Mouse (Mus musculus): ENCODE data around the gene Fam219a. TPM values are rescaled to one million over a fixed set of nuclear protein-coding genes. Genes with fewer than 3 reads are reported as not detected.

Gene Fam219a
- total RNA-seq (2023): 10 to 100 TPM; 20.7 to 23.3 TPM

DNA sequence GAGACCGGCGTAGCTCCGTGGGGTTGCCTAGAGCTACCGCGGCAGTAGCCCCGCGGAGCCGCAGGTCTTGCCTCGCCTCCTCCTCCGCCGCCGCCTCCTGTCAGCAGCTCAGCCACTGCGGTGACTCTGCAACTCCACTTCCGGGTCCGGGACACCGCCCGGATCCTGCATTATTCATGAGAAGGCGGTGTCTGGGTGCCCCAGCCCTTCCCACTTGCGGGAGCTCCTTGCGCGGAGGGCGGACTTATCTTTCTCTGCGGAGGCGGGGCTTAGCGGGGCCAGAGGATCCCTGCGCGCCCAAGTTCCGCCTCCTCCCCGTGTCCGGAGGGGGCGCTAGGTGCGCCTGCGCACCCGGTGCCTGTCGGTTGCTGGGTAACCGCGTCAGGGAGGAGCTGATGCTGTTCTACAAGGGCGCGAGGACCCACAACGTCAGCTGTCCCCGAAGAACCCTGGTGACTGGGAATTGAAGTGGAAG is at the start of gene Fam219a, which contains the start of gene Dnaic1:
Fam219a (minus strand) TSS at position 128 of the 475 bp plus-strand sequence.
Dnaic1 (plus strand) TSS at position 365 of the 475 bp plus-strand sequence.

DNA sequence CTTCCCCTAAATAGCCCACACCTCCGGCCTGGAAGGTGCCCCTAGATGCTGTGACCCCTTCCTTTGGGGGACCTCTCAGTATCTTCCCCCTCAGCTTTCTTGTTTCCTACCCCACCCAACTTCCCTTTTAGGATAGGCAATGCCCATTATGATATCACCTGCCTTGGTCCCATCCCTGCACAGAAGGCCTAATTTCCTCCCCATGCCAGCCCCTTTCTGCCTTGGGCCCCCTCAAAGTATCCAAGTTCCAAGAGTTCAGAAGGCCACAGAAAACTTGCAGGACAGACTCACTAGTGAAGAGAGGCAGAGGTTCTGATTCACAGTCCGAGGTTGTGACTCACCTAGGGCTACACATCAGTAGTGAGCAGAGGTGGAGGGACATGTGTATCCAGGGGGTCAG is 52.1 kb downstream of the Fam219a start, which contains the start of gene 1110017D15Rik:
1110017D15Rik (minus strand) TSS at position 101 of the 400 bp plus-strand sequence.

DNA sequence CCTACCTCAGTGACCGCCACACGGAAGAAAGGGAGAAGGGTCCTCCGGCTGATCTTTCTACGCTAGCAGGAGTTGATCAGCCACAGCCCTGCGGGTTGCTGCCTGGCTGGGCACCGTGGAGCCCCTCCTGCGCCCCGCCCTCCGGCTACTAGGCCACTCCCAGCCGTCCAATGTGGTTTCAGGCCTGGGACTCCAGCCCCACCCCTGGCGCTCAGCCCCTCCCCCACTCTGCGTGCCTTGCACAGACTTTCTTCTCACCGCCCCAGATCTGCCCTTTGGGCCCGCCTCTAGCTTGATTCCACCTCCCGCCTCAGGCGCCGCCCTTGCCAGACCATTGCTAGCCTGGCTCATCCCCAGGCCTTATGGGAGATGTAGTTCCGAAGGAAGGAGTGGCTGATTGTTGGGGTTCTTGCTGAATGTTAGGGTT is 66.3 kb downstream of the Fam219a start, which contains the start of gene AI464131:
AI464131 (minus strand) TSS at position 91 of the 427 bp plus-strand sequence.

Other genes with a start within 250 kb of the Fam219a start
- gene Ubap1, start 220.5 kb downstream of the Fam219a start, total RNA-seq (2023): 10 to 100 TPM; 58.7 to 75.0 TPM
- gene Kif24, start 104.7 kb downstream of the Fam219a start, total RNA-seq (2023): 1 to 10 TPM; 8.9 TPM
- gene Nudt2, start 104.4 kb downstream of the Fam219a start, total RNA-seq (2023): 1 to 10 TPM; 3.6 to 6.1 TPM
- not detected for gene AI464131, start 66.5 kb downstream of the Fam219a start, total RNA-seq (2023)
- gene 1110017D15Rik, start 52.2 kb downstream of the Fam219a start, total RNA-seq (2023): not detected
- gene Dnaic1, start 237 bp upstream of the Fam219a start, total RNA-seq (2023): not detected
- not detected for gene Enho, start 70.8 kb upstream of the Fam219a start, total RNA-seq (2023)
- gene Cntfr, start 127.6 kb upstream of the Fam219a start, total RNA-seq (2023): not detected
- 1 to 10 TPM; 5.4 TPM for gene Il11ra1, start 130.5 kb upstream of the Fam219a start, total RNA-seq (2023)
- 10 to 100 TPM; 19.5 to 27.9 TPM for gene Rpp25l, start 144.0 kb upstream of the Fam219a start, total RNA-seq (2023)
- 10 to 100 TPM; 66.2 to 72.3 TPM for gene Dctn3, start 153.6 kb upstream of the Fam219a start, total RNA-seq (2023)
- not detected for gene Arid3c, start 161.6 kb upstream of the Fam219a start, total RNA-seq (2023)
- 10 to 100 TPM; 26.2 to 27.0 TPM for gene Galt, start 185.7 kb upstream of the Fam219a start, total RNA-seq (2023)
- gene Sigmar1, start 186.6 kb upstream of the Fam219a start, total RNA-seq (2023): 10 to 100 TPM; 17.4 to 21.0 TPM
- gene Ccl27a, start 204.7 kb upstream of the Fam219a start, total RNA-seq (2023): 1 to 10 TPM; 2.2 to 4.8 TPM